Mouse (Mus musculus) liver, adult (tissue): ENCODE results near the gene Ctdspl2.
A peak's percentile ranks its signal among the peaks of the same experiment; 100 is the strongest.

Source experiments
- GATA4 ChIP-seq: IDR thresholded peaks from 2 replicates; pipeline ENCODE4 v1.6.1; 2014; ENCODE audit warnings: mild to moderate bottlenecking, low read length; ENCODE audit not compliant: insufficient replicate concordance

Gene Ctdspl2

DNA sequence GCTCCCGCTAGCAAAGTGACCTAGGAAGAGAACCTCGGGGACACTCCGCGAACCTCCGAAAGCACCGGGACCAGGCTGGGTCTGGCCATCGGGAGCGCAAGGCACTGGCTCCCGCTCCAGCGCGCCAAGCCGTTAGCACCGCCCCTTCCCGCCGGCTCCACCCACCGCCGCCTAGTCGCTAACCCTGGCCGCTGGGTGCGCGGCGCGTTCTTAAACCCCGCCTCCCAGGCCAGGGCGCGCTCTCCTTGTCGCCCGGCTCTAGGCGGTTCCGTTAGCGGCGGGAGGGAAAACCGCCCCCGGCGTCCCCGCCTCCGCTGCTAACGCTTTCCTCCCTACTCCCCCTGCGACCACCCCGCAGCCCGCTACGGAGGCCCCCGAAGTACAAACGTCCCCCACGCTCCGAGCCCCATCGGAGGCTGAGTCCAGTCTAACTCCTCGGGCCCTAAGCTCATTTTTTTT lies at the start of gene Ctdspl2, which contains the start of gene Mageb3:
Gene Ctdspl2, plus strand, starts transcription at position 237 of the 459 bp plus-strand sequence.
Gene Mageb3, minus strand, starts transcription at position 328 of the 459 bp plus-strand sequence.
- no peak for TF ChIP-seq GATA4

DNA sequence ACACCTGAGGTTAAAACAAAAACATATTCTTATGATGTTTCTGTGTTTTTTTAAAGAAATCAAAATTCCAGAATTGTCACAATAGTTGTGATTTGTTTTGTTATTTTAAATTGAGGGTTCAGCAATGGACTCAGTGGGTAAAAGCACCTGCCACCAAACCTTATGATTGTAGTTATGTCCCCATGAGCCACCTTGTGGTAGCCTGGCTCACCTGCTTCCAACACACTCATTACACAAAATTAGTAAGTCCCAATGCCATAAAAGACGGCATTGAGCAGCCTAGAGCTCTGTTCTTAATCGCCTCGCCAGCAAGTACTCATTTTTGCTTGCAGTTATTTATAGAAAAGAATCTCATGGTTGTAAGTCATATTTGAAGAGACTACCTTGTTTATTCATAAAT lies 45.8 kb upstream of the Ctdspl2 start:
- no peak for TF ChIP-seq GATA4

DNA sequence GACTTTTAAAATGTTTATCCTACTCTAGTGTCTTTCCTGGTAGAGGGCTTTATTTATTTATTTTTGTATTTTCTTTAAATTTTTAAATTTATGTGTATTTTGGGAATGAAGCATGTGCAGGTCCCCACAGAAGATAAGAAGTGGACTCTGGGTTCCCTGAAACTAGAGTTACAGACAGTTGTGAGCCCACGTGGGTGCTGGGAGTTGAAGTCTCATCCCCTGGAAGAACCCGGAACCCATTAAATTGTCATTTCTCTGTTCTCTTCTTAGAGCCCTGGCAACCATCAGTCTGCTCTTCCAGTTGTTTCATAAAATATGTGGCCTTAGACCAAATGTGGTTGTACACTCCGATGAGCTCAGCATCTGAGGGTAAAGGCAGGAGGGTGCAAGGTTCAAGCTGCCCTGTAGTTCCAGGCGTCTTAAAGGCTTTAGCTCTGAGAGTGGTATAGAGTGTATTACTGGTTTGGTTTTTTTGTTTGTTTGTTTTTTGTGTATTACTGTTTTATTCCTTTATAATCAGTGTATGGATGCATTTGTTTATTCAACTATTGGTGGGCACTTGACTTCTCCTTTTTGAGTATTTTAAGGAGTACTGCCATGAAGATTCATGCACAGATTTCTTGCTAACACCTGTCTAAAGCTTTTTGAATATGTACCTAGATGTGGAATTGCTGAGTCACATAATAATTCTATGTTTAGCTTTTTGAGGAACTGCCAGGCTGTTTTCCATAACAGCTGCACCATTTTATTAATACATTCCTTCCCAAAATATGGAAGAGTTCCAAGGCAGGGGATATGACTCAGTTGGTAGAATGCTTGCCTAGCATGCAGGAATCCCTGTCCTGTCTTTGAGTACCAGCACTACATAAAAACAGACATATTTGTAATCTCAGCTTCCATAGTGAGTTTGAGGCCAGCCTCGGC lies 39.5 kb upstream of the Ctdspl2 start:
- TF ChIP-seq GATA4: no peak

DNA sequence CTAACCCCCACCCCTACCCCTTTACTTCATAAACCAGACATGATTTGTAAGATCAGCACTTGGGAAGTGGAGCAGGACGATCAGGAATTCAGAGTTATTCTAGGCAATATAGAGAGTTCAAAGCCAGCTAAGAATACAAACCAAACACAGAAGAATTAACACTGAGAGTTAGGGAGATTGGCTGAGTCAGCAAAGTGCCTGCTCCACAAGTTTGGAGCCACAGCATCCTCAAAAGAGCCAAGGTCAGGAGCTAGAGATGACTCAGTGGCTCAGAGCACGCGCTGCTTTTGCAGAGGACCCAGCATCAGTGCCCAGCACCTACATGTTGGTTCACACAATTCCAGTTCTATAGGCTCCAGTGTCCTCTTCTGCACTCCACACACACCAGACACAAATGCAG lies 12.4 kb upstream of the Ctdspl2 start:
- no peak for TF ChIP-seq GATA4

DNA sequence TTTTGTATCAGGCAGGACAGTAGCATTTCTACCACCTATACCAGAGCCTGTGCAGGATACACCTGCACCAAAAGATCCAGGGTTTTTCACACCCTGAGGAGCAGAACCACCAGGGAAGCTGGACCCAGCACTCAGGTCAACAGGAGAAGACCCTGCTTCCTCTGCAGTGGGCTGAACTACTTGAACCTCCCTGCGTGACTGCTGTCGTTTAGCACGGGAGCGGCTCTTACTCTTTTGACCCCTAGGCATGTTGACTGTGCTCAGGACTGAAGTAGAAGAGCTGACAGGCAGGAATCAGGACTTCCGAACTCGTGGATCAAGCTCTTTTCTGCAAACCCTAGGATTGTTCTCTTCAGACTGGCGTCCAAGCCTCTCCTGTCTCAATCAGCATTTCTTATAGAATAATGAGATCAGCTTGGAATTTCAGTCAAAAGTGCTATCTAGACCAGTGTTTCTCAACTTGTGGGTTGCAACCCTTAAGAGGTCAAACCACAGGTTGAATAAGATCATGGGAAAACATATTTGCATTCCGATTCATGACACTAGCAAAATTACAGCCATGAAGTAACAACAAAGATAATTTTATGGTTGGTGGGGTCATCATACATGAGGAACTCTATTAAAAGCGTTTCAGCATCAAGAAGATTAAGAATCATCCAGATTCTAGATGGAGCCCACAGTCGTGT lies 687 bp upstream of the Ctdspl2 start:
- no peak for TF ChIP-seq GATA4

DNA sequence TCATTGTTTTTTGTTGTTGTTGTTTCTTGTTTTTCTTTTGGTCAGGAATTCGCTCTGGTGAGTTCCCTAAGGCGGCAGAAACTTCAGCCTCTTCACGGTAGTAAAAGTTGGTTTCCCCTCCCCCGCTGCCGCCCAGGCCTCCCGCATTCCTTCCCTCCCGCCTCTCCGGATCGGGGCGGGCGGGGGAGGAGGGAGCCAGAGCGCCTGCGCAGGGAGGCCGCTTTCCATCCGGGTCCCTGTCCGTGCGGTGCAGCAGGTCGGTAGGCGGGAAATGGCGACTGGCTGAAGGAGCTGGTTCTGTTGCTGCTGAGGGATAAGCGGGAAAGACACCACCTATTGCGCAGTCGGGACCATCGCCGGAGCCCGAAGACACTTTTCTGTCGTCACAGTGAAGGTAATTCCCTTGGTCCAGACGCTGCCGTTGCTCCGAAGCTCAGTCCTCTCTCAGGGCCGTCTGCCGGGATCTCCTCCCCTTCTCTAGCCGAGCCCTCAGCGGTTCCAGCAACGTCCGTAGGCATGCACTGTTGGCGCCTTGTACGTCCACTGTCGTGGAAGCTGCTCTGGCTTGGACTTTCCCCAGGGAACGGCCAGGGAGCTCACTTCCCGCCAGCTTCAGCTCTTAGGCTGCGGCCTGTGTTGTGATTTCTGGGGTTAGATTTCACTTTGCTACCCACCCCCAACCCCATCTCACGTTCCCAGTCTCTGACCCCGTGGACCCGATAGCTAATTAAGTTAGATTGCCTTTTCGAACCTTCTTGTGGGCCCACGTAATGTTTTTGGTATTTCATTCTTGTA lies 620 bp downstream of the Ctdspl2 start:
- TF ChIP-seq GATA4: no peak

DNA sequence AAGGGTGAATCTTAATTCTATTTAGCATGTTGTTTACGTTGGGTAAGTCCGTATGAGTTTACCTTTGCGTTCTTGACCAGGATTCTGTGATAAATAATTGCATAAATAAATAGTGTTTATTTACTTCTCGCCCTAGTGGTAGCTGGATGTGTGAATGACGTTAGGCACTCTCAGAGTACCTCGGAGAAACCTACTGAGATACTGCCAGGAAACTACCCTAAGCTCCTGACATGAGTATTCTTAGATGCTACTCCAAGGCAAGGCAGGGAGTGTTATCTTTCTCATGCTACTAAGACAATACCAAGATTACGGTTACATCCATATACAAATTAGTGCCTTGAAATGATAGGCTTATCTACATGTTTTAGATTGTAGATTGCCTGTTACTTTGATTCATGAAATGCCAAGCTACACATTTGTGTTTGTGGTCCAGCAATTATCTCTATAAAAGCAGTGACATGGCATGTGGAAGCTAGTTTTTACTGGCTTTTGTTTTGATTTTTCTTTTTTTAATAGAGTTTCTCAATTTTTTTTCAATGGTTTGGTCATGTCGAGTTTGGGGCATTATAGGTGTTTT lies 1.5 kb downstream of the Ctdspl2 start:
- no peak for TF ChIP-seq GATA4

DNA sequence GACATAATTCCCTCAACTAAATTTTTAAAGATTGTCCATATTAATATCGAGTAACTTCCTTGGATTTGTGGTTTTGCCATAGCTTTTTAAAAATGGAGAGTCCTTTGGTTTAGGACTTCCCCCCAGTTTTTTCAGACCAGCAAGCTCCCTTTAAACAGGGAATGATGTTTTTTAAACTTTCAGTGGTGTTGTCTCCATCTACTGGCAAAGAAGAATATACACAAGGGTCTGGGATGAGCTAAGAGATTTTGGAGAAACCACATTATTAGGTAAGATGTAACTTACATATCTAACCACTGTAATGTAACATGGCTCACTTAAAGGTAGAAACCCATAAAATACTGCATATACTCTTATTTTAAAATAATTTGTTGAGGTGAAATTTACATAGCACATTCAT lies 39.9 kb downstream of the Ctdspl2 start:
- TF ChIP-seq GATA4: no peak

DNA sequence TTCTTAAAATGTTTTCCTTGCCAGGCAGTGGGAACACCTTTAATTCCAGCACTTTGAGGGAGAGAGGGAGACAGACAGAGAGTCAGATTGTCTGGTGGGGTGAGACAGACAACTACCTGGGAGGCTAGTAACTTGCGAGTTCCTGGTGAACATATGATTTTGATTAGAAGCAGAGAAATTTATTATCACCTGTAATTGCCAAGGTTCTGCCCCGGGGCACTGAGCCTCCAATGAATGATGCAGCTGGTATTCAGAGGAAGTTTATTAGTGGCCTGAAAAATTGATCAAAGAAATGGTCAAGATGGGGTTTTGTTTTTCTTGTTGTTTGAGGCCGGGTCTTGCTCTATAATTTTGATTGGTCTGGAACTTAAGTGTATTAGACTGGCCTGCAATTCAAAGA lies 53.0 kb downstream of the Ctdspl2 start:
- TF ChIP-seq GATA4: no peak

DNA sequence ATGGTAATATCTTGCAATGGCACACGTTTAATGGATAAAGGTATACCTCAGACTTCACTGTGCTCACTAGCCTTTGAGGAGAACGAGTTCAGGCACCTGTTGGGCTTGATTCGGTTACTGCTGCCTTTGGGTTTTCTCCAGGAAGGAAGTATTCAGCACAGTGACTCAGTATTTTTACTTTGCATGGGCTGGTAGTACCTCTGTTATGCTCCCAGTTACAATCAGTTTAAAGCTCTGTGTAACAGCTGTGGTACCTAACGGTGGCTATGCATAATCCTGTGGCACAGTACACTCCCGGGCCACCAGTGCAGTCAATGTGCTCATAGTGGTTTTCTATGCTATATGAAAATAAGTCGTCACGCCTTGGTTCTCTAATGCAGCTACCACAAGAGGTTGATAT lies 55.6 kb downstream of the Ctdspl2 start:
- no peak for TF ChIP-seq GATA4

DNA sequence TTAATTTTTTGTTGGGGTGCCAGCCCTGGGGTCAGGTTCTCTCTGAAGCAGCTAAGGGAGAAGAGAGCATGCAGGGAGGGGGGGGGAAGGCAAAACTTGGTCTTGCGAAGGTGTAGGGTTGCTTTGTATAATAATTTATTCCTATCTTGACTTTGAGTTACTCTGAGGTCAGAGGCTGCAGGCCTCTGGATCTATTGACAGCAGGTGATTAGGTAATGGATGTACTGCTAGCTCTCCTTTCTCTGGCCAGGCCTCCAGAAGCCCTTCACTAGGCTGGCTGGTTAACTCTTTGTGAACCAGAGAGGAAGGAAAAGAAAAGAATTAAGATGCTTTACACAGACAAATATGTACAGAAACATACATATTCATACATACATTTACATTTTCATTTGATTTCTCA lies 62.9 kb downstream of the Ctdspl2 start:
- no peak for TF ChIP-seq GATA4

DNA sequence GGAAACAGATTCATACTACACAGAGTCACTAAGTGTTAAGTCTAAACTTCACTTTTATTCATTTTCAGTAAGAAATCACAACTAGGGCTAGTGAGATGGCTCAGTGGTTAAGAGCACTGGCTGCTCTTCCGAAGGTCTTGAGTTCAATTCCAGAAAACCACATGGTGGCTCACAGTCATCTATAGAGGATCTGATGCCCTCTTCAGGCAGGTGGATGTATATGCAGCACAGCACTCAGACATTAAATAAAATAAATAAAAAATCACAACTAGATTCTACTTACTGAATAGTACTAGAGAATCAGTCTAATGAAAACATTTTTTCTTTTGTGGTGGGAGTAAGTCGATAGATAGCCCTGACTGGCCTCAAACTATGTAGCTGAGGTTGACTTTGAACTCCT lies 66.5 kb downstream of the Ctdspl2 start:
- no peak for TF ChIP-seq GATA4

DNA sequence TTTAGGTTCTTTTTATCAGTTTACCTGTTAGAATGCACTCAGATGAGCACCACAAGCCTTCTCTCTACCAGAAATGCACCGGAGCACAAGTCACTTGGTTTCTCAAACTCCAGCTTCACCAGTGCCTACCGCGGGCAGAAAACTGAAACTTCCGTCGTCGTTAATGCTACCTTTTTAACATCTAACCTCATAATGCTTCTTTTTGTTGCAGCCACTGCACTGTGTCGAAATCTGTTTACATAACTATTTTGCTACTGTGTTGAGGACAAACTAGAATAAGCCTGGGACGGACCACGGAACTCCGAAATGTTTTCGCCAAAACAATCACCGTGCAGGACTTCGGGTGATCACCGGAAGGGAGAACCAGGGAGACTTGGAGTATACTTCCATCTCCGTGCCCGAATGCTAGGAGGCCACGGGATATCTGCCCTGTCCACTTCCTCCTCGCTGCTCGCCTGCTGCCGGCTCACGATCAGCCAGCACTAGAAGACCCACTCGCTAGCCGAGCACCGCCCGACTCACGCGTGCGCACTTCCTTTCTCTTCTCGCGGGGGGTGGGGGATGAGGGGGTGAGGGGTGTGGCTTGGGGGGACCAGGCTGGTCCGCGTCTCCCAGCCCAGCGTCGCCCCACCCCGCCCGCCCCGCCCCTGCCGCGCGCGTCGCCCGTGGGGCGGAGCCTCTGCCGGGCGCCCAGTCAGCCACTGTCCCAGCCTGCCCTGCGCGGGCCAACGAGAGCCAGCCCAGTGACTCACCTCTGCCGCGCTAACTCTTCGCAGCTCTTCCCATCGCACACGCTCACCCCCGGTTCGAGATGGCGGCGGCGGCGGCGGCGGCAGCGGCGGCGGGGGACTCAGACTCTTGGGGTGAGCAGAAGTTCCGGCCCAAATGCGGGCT lies 72.3 kb downstream of the Ctdspl2 start, which contains the start of gene Eif3j1:
Gene Eif3j1, plus strand, starts transcription at position 685 of the 894 bp plus-strand sequence.
- peak; percentile 67; the same call in 1 of the 2 replicates for TF ChIP-seq GATA4
